Mouse (Mus musculus): ENCODE results near the gene Wdtc1.

DNA sequence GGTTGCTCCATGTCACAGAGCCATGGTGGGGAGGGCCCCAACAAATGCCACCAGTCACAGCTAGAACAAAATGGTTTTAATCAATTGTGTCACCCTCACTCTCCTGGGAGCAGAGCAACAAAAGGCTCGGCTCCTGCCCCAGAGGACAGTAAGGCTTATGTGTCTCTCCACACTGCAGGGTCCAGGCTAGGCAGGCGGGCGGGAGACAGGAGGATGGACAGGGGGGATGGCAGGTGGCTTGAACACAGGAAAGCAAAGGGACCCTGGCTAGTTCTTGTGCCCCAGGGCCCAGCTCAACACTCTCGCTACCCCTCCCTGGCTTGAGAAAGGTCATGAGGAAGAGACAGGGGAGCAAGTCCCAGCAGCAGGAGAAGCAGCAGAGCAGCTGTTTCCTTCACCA, 60.9 kb downstream of the Wdtc1 start:
- TF ChIP-seq CTCF (IDR thresholded peaks at IDR 0.05; ENCODE audit: extremely low read depth, insufficient read depth, insufficient read length, insufficient replicate concordance) (no peak), POLR2A (IDR thresholded peaks at IDR 0.05; ENCODE audit: low read depth, low read length) (no peak)

Measured in spleen, adult 2 months (tissue).